Mouse (Mus musculus) lung, embryonic 16.5 days (tissue): ENCODE data around the gene Bpifb4. TPM values are rescaled to one million over a fixed set of nuclear protein-coding genes. Genes with fewer than 3 reads are reported as not detected.
A peak's percentile ranks its signal among the peaks of the same experiment; 100 is the strongest.

Experiments used
- ATAC-seq: fragments of 200-750 bp; cut with Nextera tagmentation; 2 replicates; pipeline ENCODE4 v1.8.0; 2017; ENCODE audit warnings: low read depth, mild to moderate bottlenecking, moderate library complexity
- H3K27ac ChIP-seq: fragments of 300-500 bp; sonication (generic); 2 replicates; pipeline ENCODE4 v1.5.1; 2014; ENCODE audit warnings: mild to moderate bottlenecking, control low read depth, low read length
- H3K27me3 ChIP-seq: fragments of 300-500 bp; sonication (generic); 2 replicates; pipeline ENCODE4 v1.6.1; 2014; ENCODE audit warnings: low read depth, low read length, mixed read lengths; ENCODE audit not compliant: control insufficient read depth, insufficient read depth
- H3K36me3 ChIP-seq: fragments of 300-500 bp; sonication (generic); 2 replicates; pipeline ENCODE4 v1.6.1; 2014; ENCODE audit warnings: low read length; ENCODE audit not compliant: control insufficient read depth, insufficient read depth
- H3K4me1 ChIP-seq: fragments of 300-500 bp; sonication (generic); replicated peaks from 2 replicates; pipeline ENCODE4 v1.6.1; 2014; ENCODE audit warnings: low read length, mixed read lengths; ENCODE audit not compliant: control insufficient read depth, insufficient read depth
- H3K4me2 ChIP-seq: fragments of 300-500 bp; sonication (generic); 2 replicates; pipeline ENCODE4 v1.6.1; 2014; ENCODE audit warnings: low read depth, low read length, control low read depth
- H3K4me3 ChIP-seq: fragments of 300-500 bp; sonication (generic); 2 replicates; pipeline ENCODE4 v1.5.1; 2014; ENCODE audit warnings: mild to moderate bottlenecking, low read length, control low read depth
- H3K9ac ChIP-seq: fragments of 300-500 bp; sonication (generic); 2 replicates; pipeline ENCODE4 v1.6.1; 2014; ENCODE audit warnings: low read length, control low read depth
- H3K9me3 ChIP-seq: fragments of 300-500 bp; sonication (generic); 2 replicates; pipeline ENCODE4 v1.6.1; 2016; ENCODE audit warnings: low read length; ENCODE audit not compliant: control insufficient read depth
- WGBS: fragments of 180-500 bp; shearing (Covaris S2); extraction: QIAGEN DNeasy Blood & Tissue Kit; methylation state at CpG from one replicate; pipeline ENCODE4 v1.1.7; 2014; 5-methylcytosine and 5-hydroxymethylcytosine counted together
- polyA plus RNA-seq: library from polyadenylated mRNA; unstranded; fragments of >200 nt; fragmentation: Nextera tagmentation; extraction: Ambion mirVana; gene quantifications from 2 replicates; pipeline ENCODE4 v1.2.1, GENCODE M21; 2015

Gene Bpifb4
- polyA plus RNA-seq, 1 experiment from 2014 or later: not detected

DNA sequence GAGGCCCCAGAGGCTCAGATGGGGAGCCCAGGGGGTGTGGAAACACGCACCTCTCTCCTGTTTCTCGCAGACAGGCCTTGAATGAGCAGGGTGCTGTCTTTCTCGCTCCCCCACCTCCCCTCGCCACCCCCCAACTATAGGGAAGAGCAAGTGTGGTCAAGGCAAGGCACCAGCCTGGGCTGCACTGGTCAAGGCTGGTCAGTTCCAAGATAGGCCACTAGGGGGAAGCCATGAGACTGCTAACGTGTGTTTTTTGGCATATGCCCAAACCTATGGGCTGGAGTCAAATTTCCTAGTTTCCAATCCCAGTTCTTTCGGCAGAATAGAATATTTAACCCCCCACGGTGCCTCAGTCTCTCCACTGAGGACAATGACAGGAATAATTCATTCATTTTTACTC lies 57.8 kb downstream of the Bpifb4 start:
- no peaks in the 10 kb centered on the region for H3K27me3 ChIP-seq
- no peak overlapping the region for H3K27ac ChIP-seq
- H3K9me3 ChIP-seq: no peaks in the 10 kb centered on the region
- 0 out of 2 replicates have a peak, but pooled peaks have one; percentile 49 for ATAC-seq
- no peaks in the 10 kb centered on the region for H3K4me1 ChIP-seq
- H3K4me3 ChIP-seq: no peak overlapping the region
- no peak overlapping the region for H3K4me2 ChIP-seq
- H3K36me3 ChIP-seq: no peaks in the 10 kb centered on the region
- no peak overlapping the region for H3K9ac ChIP-seq
- WGBS: 4% methylated on average over 7 of the region's 7 CpGs

DNA sequence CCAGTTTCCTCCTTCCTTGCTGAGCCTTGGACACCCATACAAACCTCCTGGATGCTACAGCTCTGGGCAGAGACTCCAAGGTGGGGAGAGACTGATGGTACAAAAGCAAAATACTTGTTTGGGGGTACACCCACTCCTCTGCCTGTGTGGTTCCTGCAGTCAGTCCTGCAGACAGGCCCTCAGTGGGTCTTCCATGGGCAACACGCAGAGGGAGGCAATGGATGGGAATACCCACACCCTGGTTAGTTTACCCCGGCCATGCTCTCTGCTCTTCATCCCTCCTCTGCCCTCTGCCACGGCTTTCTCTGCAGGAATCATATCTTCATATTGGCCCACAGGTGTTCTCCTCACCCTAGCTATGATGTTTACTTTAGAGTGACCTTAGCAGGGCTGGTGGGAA lies 62.5 kb downstream of the Bpifb4 start:
- Histone ChIP-seq H3K27ac (no peak overlapping the region), H3K9me3 (no peaks in the 10 kb centered on the region), H3K9ac (no peak overlapping the region), H3K4me2 (no peak overlapping the region), H3K27me3 (no peaks in the 10 kb centered on the region), H3K36me3 (no peaks in the 10 kb centered on the region), H3K4me1 (no peaks in the 10 kb centered on the region), H3K4me3 (no peak overlapping the region)
- no peak for ATAC-seq
- 66% methylated on average over 3 of the region's 3 CpGs for WGBS

GRCm38 (mm10) chr2:154001056-154001455 lies 63.0 kb downstream of the Bpifb4 start:
- Histone ChIP-seq H3K9me3 (no peaks in the 10 kb centered on the region), H3K9ac (no peak overlapping the region), H3K27ac (no peak overlapping the region), H3K4me1 (no peaks in the 10 kb centered on the region), H3K36me3 (no peaks in the 10 kb centered on the region), H3K4me3 (no peak overlapping the region), H3K27me3 (no peaks in the 10 kb centered on the region), H3K4me2 (no peak overlapping the region)
- no peak for ATAC-seq

GRCm38 (mm10) chr2:154004456-154004855 lies 66.4 kb downstream of the Bpifb4 start:
- WGBS: 68% methylated on average over 1 of the region's 1 CpGs
- no peak overlapping the region for H3K4me2 ChIP-seq
- no peaks in the 10 kb centered on the region for H3K9me3 ChIP-seq
- no peak for ATAC-seq
- H3K9ac ChIP-seq: no peak overlapping the region
- no peaks in the 10 kb centered on the region for H3K36me3 ChIP-seq
- H3K27ac ChIP-seq: no peak overlapping the region
- H3K4me3 ChIP-seq: no peak overlapping the region
- no peaks in the 10 kb centered on the region for H3K4me1 ChIP-seq
- H3K27me3 ChIP-seq: no peaks in the 10 kb centered on the region

- Histone ChIP-seq H3K27me3 (no peaks in the 10 kb centered on the region), H3K4me1 (no peaks in the 10 kb centered on the region), H3K9me3 (no peaks in the 10 kb centered on the region), H3K4me3 (no peak overlapping the region), H3K9ac (no peak overlapping the region), H3K4me2 (no peak overlapping the region), H3K27ac (no peak overlapping the region), H3K36me3 (no peaks in the 10 kb centered on the region)
- WGBS: 77% methylated on average over 1 of the region's 1 CpGs
- ATAC-seq: peak; percentile 59; the same call in 1 of the 2 replicates
Measured at GRCm38 (mm10) chr2:154005094-154005493, 67.1 kb downstream of the Bpifb4 start.

DNA sequence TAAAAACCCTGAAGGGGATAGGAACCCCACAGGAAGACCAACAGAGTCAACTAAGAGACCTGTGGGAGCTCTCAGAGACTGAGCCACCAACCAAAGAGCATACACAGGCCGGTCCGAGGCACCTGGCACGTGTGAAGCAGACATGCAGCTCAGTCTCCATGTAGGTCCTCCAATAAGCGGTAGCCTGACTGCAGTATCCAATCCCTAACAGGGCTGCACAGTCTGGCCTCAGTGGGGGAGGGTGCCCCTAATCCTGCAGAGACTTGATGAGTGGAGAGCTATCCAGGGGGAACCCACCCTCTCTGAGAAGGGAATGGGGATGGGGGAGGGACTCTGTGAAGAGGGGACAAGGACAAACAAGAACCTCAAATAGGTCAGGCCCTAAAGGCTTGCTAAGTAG lies 67.7 kb downstream of the Bpifb4 start:
- H3K4me3 ChIP-seq: no peak overlapping the region
- no peaks in the 10 kb centered on the region for H3K9me3 ChIP-seq
- H3K27me3 ChIP-seq: no peaks in the 10 kb centered on the region
- no peak overlapping the region for H3K9ac ChIP-seq
- no peaks in the 10 kb centered on the region for H3K4me1 ChIP-seq
- no peaks in the 10 kb centered on the region for H3K36me3 ChIP-seq
- WGBS: 70% methylated on average over 4 of the region's 4 CpGs
- H3K27ac ChIP-seq: no peak overlapping the region
- H3K4me2 ChIP-seq: no peak overlapping the region
- no peak for ATAC-seq

- H3K4me1 ChIP-seq: no peaks in the 10 kb centered on the region
- H3K36me3 ChIP-seq: no peaks in the 10 kb centered on the region
- H3K9ac ChIP-seq: no peak overlapping the region
- H3K9me3 ChIP-seq: no peaks in the 10 kb centered on the region
- H3K4me2 ChIP-seq: no peak overlapping the region
- H3K27me3 ChIP-seq: no peaks in the 10 kb centered on the region
- no peak overlapping the region for H3K27ac ChIP-seq
- 86% methylated on average over 2 of the region's 2 CpGs for WGBS
- H3K4me3 ChIP-seq: no peak overlapping the region
- ATAC-seq: no peak
Measured at GRCm38 (mm10) chr2:154006331-154006730, 68.3 kb downstream of the Bpifb4 start.

DNA sequence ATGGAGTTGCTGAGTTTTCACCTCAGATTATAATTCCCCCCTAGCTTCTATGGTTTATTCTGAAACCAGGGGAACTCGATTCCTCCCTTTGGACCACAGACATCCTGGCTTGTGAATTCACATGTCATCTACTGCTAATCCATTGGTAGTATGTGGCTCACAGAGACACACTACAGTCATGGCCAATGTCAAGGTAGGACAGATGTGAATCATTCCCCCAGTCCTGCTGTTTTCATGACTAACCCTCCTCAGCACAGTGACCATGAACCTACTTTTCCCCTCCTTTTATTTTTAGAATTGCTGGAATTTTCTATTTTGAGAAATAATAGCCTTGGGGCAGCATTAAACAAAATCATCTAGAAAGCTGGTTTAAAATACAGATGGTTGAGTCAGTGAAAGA lies 69.4 kb downstream of the Bpifb4 start:
- Histone ChIP-seq H3K9me3 (no peaks in the 10 kb centered on the region), H3K27me3 (no peaks in the 10 kb centered on the region), H3K9ac (no peak overlapping the region), H3K4me1 (no peaks in the 10 kb centered on the region), H3K36me3 (no peaks in the 10 kb centered on the region), H3K4me2 (no peak overlapping the region), H3K27ac (no peak overlapping the region), H3K4me3 (no peak overlapping the region)
- ATAC-seq: no peak
- 68% methylated on average over 1 of the region's 1 CpGs for WGBS

- Histone ChIP-seq H3K27ac (no peak within 1 kb of the TSS), H3K4me3 (no peak within 1 kb of the TSS), H3K36me3 (no peaks in the 10 kb centered on the region), H3K9ac (no peak within 1 kb of the TSS), H3K9me3 (no peaks in the 10 kb centered on the region), H3K4me1 (no peaks in the 10 kb centered on the region), H3K4me2 (no peak within 1 kb of the TSS), H3K27me3 (no peaks in the 10 kb centered on the region)
- WGBS: 70% methylated on average over 3 of the region's 3 CpGs
- ATAC-seq: no peak
Measured at GRCm38 (mm10) chr2:154007965-154008364, 70.0 kb downstream of the Bpifb4 start, which contains the start of gene Bpifa2. Gene Bpifa2 (plus strand): TSS chr2:154008265.
